Mouse (Mus musculus): ENCODE data around the gene Eapp.
"Not testable (repeated sequence)": the region's sequence is repeated elsewhere in the genome, so short reads cannot be mapped to it uniquely, and the experiment has no call there.

The Eapp gene

DNA sequence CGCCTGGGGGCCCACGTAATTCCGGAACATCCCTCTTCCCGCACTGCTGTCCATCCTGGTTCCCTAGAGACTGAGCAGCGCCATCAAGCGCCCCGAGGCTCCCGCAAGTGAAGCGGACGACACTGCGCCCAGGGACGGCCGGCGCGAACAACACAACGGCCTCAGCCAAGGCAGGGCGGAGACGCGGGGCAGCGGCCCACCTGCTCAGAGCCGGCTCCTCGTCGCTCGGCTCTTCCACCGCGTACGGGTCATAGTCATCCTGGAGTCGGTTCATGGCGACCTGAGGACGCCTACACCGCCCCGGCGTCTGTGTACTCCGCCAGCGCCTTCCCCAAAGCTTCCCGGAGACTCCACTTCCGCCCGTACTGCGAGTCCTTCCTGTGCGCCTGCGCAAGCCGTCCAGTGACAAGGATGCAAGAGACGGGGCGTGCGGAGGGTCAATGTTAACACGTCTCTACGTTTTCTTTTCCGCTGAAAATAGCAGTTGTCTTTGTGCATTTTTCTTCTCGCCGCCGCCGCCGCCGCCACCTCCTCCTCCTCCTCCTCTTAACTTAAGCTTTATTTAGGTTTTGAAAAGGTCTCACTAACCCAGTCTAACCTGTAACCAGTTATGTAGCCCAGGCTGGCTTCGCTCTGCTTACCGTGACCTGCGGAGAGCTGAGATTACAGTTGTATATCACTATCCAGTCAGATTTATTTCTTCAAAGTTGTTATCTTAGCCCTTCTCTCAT is at the start of gene Eapp:
TSS of gene Eapp (minus strand) at position 387 of the 731 bp plus-strand sequence.
- DNase-seq (ENCODE audit: low spot score in 2 of 2) = peak; percentile 93 to 96

DNA sequence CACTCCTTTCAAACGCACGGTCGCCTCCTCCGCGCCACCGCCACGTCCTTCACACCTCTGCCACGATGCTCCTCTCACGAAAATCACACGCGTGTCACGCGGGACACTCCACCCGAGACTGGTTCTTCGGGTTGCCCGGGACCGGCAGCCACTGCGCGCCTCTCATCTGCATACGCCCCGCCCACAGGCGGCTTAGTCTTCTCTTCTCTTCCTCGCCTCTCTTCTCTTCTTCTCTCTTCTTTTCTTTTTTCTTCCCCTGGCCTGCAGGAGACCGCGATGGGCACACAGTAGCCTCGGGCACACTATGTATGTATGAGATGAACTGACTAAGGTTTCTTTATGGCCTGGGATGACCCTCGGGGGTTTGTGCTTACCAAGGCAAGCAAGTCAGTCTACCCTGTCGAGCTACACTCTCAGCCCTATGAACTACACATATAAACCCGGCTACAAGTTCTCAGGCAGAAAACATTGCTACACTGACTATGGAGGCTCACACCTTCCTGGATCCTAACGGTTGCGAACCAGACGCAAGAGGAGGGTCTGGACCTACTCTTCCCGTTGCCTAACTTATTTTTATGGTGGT is 43.1 kb upstream of the Eapp start:
- DNase-seq (ENCODE audit: low spot score in 2 of 2) = peak in 1 of 2 experiments; percentile 64

DNA sequence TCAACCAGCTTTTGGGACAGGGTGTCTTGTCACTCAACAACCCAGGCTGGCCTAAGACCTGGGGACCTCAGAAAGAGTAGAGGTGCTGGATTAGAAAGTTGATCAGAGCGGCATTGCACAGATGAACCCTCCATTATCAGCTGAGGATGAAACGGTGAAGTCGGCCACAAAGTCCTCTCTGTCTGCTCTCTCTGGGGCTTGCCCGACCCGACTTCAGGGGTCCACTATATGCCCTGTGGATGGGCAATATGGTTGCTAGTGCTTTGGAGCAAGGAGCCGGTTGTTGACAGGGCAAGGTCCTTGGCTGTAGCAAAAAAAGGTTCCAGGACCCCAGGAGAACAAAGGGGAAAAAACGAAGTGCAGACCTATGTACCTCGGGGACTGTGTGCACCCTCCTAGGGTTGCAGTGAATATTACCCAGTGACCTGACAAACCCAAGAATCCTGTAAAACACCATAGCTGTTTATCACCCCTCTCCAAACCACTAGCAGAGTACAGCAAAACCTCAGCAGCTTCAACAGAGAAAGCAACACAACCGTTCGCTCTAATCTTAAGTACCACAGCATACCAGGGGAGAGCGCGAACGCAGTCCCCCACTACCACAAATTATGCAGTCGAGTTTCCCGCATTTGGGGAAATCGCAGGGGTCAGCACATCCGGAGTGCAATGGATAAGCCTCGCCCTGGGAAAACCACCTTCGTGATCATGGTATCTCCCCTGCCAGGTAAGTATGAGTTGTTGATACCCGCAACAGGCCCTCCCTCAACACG is 42.4 kb upstream of the Eapp start:
- not testable (repeated sequence) for DNase-seq (ENCODE audit: low spot score in 2 of 2)

DNA sequence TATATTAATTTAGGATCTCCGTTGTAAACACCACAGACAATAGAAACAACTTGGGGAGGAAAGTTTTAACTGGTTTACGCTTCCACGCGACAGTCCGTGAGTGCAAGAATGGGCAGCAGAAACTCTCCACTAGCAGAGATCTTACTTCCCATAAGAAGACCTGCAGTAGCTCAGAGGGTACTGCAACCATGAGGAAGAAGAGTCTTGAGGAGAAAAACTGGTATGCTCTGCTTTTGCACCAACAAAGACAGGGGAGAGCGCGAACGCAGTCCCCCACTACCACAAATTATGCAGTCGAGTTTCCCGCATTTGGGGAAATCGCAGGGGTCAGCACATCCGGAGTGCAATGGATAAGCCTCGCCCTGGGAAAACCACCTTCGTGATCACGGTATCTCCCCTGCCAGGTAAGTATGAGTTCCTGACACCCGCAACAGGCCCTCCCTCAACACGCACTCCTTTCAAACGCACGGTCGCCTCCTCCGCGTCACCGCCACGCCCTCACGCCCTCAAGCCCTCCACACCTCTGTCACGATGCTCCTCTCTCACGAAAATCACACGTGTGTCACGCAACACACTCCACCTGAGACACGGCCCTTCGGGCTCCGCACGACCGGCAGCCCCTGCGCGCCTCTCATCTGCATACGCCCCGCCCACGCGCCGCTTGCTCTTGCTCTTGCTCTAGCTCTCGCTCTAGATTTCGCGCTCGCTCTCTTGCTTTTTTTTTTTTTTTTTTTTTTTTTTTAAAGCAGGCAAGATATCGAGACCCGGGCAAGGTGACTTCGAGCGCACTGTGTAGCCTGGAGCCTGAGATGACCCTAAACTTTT is 38.8 kb upstream of the Eapp start:
- DNase-seq (ENCODE audit: low spot score in 2 of 2) = peak; percentile 43 to 75

DNA sequence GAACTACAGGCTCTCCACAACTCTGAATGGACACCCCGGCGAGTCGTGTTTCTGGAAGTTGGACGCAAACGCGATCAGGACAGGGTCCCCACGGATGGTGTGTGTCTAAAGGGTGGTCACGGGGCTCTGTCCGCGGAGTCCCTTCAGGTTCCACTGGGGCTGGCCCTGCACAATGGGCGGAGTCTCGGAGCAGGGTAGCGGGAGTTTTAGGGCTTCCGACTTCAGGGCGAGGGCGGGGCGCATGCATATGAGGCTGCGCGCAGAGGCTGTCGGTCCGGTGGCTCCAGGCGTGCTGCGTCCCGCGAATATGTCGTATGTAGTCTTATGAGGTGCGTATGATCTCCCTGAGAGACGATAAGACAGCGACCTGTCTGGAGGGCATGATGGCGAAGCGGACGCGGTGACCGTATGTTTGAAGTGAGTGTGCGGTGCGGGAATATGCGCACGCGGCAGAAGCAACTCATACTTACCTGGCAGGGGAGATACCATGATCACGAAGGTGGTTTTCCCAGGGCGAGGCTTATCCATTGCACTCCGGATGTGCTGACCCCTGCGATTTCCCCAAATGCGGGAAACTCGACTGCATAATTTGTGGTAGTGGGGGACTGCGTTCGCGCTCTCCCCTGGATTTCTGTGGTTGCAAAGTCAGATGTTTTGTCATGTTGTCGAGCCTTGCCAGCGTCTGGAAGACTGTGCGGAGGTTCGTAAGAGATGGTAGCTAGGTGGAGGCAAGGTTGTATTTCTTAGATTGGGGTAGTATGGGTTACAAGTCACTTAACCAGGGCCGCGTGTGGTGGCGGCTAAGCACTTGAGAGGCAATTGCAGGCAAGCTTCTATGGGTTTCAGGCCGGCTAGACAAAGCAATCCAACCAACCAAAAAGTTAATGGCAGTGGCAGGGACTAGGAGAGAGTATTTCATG is 33.7 kb upstream of the Eapp start:
- not testable (repeated sequence) for DNase-seq (ENCODE audit: low spot score in 2 of 2)

DNA sequence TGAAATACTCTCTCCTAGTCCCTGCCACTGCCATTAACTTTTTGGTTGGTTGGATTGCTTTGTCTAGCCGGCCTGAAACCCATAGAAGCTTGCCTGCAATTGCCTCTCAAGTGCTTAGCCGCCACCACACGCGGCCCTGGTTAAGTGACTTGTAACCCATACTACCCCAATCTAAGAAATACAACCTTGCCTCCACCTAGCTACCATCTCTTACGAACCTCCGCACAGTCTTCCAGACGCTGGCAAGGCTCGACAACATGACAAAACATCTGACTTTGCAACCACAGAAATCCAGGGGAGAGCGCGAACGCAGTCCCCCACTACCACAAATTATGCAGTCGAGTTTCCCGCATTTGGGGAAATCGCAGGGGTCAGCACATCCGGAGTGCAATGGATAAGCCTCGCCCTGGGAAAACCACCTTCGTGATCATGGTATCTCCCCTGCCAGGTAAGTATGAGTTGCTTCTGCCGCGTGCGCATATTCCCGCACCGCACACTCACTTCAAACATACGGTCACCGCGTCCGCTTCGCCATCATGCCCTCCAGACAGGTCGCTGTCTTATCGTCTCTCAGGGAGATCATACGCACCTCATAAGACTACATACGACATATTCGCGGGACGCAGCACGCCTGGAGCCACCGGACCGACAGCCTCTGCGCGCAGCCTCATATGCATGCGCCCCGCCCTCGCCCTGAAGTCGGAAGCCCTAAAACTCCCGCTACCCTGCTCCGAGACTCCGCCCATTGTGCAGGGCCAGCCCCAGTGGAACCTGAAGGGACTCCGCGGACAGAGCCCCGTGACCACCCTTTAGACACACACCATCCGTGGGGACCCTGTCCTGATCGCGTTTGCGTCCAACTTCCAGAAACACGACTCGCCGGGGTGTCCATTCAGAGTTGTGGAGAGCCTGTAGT is 23.4 kb upstream of the Eapp start:
- not testable (repeated sequence) for DNase-seq (ENCODE audit: low spot score in 2 of 2)

DNA sequence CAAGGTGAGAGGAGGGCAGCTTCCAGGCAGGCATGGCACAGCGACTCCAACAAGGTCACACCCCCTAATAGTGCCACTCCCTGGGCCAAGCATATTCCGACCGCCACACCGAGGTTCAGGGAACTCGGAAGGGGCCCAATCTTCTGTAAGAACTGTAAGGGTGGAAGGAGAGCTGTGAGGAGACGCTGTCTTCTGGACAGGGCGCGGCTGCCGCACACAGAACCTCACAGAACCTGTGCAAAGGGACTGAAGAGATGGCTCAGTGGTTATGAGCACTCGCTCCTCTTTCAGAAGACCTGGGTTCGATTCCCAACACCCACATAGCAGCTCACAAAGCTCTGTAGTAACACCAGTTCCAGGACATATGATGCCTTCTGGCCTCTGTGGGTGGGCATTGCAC is 21.8 kb upstream of the Eapp start:
- DNase-seq (ENCODE audit: low spot score in 2 of 2) = peak in 1 of 2 experiments; percentile 56

DNA sequence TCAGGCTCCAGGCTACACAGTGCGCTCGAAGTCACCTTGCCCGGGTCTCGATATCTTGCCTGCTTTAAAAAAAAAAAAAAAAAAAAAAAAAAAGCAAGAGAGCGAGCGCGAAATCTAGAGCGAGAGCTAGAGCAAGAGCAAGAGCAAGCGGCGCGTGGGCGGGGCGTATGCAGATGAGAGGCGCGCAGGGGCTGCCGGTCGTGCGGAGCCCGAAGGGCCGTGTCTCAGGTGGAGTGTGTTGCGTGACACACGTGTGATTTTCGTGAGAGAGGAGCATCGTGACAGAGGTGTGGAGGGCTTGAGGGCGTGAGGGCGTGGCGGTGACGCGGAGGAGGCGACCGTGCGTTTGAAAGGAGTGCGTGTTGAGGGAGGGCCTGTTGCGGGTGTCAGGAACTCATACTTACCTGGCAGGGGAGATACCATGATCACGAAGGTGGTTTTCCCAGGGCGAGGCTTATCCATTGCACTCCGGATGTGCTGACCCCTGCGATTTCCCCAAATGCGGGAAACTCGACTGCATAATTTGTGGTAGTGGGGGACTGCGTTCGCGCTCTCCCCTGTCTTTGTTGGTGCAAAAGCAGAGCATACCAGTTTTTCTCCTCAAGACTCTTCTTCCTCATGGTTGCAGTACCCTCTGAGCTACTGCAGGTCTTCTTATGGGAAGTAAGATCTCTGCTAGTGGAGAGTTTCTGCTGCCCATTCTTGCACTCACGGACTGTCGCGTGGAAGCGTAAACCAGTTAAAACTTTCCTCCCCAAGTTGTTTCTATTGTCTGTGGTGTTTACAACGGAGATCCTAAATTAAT is 18.3 kb upstream of the Eapp start:
- DNase-seq (ENCODE audit: low spot score in 2 of 2) = peak; percentile 52 to 77

DNA sequence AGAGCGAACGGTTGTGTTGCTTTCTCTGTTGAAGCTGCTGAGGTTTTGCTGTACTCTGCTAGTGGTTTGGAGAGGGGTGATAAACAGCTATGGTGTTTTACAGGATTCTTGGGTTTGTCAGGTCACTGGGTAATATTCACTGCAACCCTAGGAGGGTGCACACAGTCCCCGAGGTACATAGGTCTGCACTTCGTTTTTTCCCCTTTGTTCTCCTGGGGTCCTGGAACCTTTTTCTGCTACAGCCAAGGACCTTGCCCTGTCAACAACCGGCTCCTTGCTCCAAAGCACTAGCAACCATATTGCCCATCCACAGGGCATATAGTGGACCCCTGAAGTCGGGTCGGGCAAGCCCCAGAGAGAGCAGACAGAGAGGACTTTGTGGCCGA is 14.8 kb upstream of the Eapp start:
- DNase-seq (ENCODE audit: low spot score in 2 of 2) = peak; percentile 67 to 70

DNA sequence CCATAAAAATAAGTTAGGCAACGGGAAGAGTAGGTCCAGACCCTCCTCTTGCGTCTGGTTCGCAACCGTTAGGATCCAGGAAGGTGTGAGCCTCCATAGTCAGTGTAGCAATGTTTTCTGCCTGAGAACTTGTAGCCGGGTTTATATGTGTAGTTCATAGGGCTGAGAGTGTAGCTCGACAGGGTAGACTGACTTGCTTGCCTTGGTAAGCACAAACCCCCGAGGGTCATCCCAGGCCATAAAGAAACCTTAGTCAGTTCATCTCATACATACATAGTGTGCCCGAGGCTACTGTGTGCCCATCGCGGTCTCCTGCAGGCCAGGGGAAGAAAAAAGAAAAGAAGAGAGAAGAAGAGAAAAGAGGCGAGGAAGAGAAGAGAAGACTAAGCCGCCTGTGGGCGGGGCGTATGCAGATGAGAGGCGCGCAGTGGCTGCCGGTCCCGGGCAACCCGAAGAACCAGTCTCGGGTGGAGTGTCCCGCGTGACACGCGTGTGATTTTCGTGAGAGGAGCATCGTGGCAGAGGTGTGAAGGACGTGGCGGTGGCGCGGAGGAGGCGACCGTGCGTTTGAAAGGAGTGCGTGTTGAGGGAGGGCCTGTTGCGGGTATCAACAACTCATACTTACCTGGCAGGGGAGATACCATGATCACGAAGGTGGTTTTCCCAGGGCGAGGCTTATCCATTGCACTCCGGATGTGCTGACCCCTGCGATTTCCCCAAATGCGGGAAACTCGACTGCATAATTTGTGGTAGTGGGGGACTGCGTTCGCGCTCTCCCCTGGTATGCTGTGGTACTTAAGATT is 14.2 kb upstream of the Eapp start:
- DNase-seq (ENCODE audit: low spot score in 2 of 2) = peak in 1 of 2 experiments; percentile 19

DNA sequence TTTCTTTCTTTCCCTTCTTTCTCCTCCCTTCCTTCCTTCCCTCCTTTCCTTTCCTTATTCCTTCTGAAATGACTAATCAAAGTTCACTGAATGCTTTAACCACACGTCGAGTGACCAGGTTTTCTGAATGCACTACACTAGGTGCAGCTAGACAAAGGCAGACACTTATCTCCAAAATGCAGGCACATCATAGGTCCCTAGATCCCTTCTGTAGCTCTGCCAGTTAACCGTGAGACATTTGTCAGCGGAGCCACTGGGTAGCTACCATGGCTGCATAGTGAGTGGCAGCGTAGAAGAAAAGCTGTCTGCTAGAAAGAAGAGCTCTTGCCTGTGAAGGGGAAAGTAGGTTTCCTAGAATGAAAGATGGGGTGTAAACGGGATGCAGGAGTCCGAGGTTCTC is 3.7 kb upstream of the Eapp start:
- no peak for DNase-seq (ENCODE audit: low spot score in 2 of 2)

DNA sequence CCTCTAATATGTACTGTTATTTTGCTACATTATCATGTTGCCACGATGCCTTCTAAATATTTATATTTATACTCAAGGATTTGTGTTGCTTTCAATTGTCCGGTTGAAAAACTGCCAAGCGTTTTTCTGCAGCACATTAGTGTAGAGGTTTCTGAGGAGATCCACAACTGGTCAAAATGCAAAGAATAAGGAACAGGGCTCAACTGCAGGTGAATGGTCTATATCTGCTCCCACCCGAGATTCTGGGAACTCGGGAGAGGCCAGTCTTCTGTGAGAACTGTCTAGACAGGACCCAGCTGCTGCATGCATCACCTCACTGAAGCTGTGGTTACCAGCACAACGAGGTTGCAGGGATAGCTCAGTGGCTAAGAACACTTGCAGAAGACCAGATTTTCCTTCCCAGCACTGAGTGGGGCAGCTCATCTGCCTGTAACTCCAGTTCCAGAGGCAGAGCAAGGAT is 2.1 kb upstream of the Eapp start:
- no peak for DNase-seq (ENCODE audit: low spot score in 2 of 2)

DNA sequence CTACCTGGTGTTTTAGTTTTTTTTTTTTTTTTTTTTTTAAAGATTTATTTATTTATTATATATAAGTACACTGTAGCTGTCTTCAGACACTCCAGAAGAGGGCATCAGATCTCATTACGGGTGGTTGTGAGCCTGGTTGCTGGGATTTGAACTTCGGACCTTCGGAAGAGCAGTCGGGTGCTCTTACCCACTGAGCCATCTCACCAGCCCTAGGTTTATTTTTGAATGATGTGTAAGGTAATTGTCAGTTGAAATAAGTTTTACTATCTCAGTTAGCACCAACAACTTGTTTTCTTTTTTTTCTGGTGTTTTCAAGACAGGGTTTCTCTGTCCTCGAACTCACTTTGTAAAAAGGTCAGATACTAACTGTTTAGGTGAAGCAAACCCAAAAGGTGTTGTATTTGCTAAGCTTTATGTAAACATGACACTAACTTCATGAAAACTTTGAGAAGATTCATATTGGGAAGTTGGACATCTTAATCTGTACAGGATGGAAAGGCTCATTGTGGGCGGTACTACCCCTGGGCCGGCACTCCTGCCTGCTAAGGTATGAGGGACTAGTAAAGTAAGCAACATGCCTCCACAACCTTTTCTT is 1.4 kb upstream of the Eapp start:
- no peak for DNase-seq (ENCODE audit: low spot score in 2 of 2)

DNA sequence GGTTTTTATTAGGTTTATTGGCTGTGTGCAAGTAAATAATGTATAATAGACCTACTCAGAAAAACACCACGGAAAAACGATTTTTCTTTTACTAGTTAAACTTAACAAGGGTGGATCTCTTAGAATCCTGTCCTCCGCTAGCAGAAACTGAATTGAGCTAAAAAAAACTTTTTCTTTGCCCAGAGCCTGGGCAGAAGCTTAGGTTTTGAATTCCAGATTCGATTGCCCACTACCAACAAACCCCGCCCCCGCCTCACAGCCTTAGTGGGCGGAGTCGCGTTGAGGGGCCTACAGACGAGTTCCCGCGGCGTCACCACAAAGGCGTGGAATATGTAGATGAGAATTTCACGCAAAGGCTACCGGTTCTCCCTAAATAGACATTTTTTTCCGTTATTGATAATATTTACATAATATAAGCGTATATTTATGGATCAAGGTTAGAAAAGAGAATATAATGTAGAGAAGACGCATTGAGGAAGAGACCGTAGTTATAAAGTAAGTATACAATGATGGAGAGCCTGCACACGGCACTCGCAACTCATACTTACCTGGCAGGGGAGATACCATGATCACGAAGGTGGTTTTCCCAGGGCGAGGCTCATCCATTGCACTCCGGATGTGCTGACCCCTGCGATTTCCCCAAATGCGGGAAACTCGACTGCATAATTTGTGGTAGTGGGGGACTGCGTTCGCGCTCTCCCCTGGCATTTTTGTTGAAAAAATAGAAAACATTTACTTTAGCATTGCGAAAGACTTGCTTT is 725 bp upstream of the Eapp start:
- DNase-seq (ENCODE audit: low spot score in 2 of 2) = peak; percentile 90 to 94

DNA sequence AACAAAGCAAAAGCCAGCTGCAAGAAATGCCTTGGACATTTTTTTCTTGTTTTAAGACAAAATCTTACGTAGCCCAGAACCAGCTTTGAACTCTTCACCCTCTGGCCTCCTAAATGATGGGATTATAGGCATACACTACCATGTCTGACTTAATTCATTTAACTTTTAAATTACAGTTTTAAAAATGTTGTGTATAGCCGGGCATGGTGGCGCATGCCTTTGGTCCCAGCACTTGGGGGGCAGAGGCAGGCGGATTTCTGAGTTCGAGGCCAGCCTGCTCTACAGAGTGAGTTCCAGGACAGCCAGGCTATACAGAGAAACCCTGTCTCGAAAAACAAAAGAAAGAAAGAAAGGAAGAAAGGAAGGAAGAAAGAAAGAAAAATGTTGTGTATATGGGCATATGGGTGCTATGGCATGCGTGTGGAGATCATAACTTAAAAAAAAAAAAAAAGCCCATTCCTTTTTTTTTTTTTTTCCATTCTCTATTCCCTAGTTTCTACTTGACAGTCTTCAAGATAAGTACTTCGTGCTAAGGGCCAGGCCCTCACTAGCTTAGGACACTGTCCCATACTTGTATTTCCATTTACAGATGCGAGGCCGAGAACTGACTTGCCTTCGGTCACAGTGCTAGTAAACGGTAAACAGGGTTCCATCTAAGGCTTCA is 718 bp downstream of the Eapp start:
- no peak for DNase-seq (ENCODE audit: low spot score in 2 of 2)

DNA sequence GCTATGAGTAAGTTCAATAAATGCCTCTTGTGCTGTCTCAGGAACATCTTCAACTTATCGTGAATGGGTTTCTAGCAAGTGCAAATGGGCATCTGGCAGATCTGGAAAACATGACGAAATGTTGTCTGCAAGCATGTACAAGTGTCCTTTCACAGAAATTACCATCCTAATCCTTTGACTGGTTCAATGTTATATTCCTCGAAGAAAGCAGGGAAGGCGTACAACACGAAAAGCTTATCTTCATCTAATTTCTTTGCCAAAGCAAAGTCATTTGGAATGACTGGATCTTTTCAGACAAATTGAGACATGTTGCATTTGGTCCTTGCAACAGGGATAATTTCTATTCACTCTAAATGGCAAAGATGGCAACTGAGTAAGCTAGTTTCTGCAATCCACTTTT is 6.6 kb downstream of the Eapp start:
- no peak for DNase-seq (ENCODE audit: low spot score in 2 of 2)

Data from spleen, postnatal 4 days (tissue).